Mouse (Mus musculus): ENCODE results near the gene Rccd1.

Gene Rccd1

GRCm38 (mm10) chr7:80252886-80253285 is 71.4 kb downstream of the Rccd1 start:
- DNase-seq = no peak

DNA sequence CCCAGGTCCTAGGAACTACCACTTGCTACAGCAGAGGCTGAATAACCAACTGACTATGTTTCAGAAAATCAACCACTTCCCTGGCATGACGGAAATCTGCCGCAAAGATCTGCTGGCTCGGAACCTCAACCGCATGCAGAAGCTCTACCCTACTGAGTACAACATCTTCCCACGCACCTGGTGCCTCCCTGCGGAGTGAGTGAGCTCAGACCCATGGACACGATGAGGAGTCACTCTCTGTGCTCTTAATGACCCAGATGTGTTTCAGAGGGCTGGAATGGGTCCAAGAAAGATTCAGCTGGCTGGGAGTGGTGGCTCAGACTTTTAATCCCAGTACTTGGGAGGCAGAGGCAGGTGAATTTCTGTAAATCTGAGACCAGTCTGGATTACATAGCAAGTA is 71.8 kb downstream of the Rccd1 start:
- DNase-seq = no peak

- DNase-seq = no peak
Measured at GRCm38 (mm10) chr7:80246859-80247258, 77.4 kb downstream of the Rccd1 start.

DNA sequence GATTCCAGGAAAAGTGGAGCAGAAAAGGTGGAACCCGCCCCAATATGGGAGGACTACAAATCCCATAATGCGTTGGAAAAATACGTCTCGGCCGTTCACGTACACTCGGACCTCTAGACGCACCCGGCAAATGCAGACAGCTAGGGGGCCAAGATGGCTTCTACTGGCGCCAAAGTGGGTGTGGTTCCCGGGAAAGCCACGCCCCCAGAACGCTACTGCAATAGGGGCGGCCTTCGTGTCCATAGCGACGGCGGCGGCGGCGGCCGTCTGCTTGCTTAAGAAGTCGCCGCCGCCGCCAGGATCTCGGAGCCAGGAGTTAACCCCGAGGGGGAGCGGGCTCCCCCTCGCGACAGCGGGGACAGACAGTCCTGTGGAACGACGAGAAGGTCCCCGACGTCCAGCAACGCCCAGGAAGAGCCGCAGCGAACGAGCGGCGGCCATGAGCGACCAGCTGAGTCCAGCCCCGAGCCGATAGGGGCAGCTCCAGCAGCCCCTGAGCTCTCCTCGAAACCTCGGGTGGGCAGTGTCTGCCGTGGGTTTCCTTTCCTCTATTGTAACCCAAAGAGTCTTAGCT is 78.0 kb downstream of the Rccd1 start, which contains the start of gene Ttll13:
Gene Ttll13, plus strand, starts transcription at position 229 of the 574 bp plus-strand sequence.
- DNase-seq = peak; percentile 98

DNA sequence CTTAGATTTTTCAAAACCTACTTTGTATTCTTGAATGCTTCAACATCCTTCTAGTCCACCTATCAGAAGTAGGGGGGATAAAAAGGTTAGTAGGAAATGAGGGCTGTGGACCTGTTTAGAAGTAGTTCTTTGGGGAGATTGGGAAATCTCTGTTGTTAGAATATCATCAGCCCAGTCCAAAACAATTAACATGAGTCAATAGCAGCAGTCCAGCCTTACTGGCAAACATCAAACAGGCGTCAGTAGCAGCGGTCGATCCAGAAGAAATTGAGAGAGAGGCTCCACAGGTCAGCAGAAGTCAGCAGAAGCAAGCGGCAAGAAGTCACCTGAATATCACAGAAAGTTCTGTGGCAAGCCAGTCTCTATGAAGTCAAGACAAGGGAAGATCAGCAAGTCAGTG is 79.4 kb downstream of the Rccd1 start:
- DNase-seq = no peak
